Mouse (Mus musculus) hindbrain, postnatal 0 days (tissue): Measurements from ENCODE around the gene Gmip. TPM values are rescaled to one million over a fixed set of nuclear protein-coding genes. Genes with fewer than 3 reads are reported as not detected.

ENCODE experiments used
- ATAC-seq: fragments of 200-750 bp; cut with Nextera tagmentation; 2 replicates; pipeline ENCODE4 v1.8.0; 2017; ENCODE audit warnings: mild to moderate bottlenecking, moderate TSS enrichment, moderate library complexity
- DNase-seq: peaks from one replicate; pipeline ENCODE4 v3.0.0-alpha.2; 2015; ENCODE audit warnings: low spot score
- H3K27ac ChIP-seq: fragments of 300-500 bp; sonication (generic); 2 replicates; pipeline ENCODE4 v1.5.1; 2014; ENCODE audit warnings: mild to moderate bottlenecking
- H3K27me3 ChIP-seq: fragments of 300-500 bp; sonication (generic); 2 replicates; pipeline ENCODE4 v1.6.1; 2014; ENCODE audit warnings: low read length, mixed read lengths; ENCODE audit not compliant: insufficient read depth
- H3K36me3 ChIP-seq: fragments of 300-500 bp; sonication (generic); 2 replicates; pipeline ENCODE4 v1.6.1; 2014; ENCODE audit warnings: low read length, mixed read lengths; ENCODE audit not compliant: insufficient read depth
- H3K4me1 ChIP-seq: fragments of 300-500 bp; sonication (generic); 2 replicates; pipeline ENCODE4 v1.6.1; 2014; ENCODE audit warnings: antibody characterized with exemption, low read length, mixed read lengths; ENCODE audit not compliant: insufficient read depth
- H3K4me2 ChIP-seq: fragments of 300-500 bp; sonication (generic); 2 replicates; pipeline ENCODE4 v1.6.1; 2014; ENCODE audit warnings: low read depth, mild to moderate bottlenecking, low read length, moderate library complexity, mixed read lengths
- H3K4me3 ChIP-seq: fragments of 300-500 bp; sonication (generic); 2 replicates; pipeline ENCODE4 v1.5.1; 2014; ENCODE audit warnings: low read length
- H3K9ac ChIP-seq: fragments of 300-500 bp; sonication (generic); replicated peaks from 2 replicates; pipeline ENCODE4 v1.6.1; 2014; ENCODE audit warnings: mild to moderate bottlenecking, low read length, moderate library complexity, mixed read lengths
- H3K9me3 ChIP-seq: fragments of 300-500 bp; sonication (generic); 2 replicates; pipeline ENCODE4 v1.6.1; 2016; ENCODE audit warnings: low read length, mixed read lengths
- CTCF ChIP-seq: IDR thresholded peaks from 2 replicates; pipeline ENCODE4 v1.5.1; 2016; ENCODE audit warnings: antibody characterized with exemption, control low read depth, low read depth
- WGBS: fragments of 180-500 bp; shearing (Covaris S2); extraction: QIAGEN DNeasy Blood & Tissue Kit; methylation state at CpG from one replicate; pipeline ENCODE4 v1.1.7; 2014; 5-methylcytosine and 5-hydroxymethylcytosine counted together
- polyA plus RNA-seq: library from polyadenylated mRNA; unstranded; fragments of >200 nt; fragmentation: Nextera tagmentation; extraction: Ambion mirVana; gene quantifications from 2 replicates; pipeline ENCODE4 v1.2.1, GENCODE M21; 2015
- total RNA-seq: library from RNA; depleted of rRNA; stranded (reverse); fragments of >200 nt; gene quantifications from 2 replicates; pipeline ENCODE4 v1.2.3, GENCODE M21; 2014; rRNA removed

The Gmip gene
- 28.8 and 42.7 TPM in 2 replicates for total RNA-seq
- 23.6 and 27.9 TPM in 2 replicates for polyA plus RNA-seq

DNA sequence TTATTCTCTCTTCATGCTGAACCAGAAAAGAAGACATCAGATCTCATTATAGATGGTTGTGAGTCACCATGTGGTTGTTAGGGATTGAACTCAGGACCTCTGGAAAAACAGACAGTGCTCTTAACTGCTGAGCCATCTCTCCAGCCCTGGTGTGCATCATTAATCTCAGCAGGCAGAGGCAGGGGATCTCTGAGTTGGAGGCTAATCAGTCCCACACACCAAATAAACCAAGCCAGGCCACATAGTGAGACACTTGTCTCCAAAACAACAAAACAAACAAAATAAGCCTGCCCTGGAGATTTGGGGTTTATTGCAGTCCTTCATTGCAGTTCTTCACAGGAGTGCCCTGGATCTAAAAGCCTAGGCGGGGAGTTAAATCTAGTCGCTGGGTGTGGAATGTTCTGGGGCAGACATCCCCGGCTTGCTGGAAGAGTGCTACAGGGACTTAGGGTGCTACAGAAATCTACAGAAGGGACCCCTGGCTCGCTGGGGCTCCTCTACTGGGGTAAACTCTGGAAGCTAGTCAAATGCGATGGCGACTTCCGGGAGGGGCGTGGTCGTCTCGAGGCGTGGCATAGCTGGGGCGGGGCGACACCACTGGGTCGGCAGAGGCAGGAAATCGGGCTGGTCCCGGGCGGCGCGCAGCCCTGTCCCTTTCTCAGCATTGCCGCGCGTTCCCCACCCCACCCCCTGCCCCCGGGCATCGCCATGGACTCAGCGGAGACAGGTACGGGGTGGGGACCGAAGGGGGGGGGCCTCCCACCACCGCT lies at the start of gene Gmip:
Gene Gmip (plus strand): TSS at position 586 of the 770 bp plus-strand sequence.
- Histone ChIP-seq H3K9ac (peak within 1 kb of the TSS; percentile 58), H3K4me1 (no peaks in the 10 kb centered on the region), H3K4me2 (peak within 1 kb of the TSS; percentile 62), H3K4me3 (peak within 1 kb of the TSS; percentile 46), H3K9me3 (no peaks in the 10 kb centered on the region), H3K36me3 (peaks cover 43% of the 10 kb centered on the region), H3K27ac (peak within 1 kb of the TSS; percentile 52), H3K27me3 (no peaks in the 10 kb centered on the region)
- ATAC-seq (peak; percentile 50), DNase-seq (peak; percentile 71)
- no peak for TF ChIP-seq CTCF
- WGBS = 8% methylated on average over 28 of the region's 28 CpGs

- no peak for ATAC-seq
- no peak for TF ChIP-seq CTCF
- H3K9ac ChIP-seq = no peak overlapping the region
- H3K4me2 ChIP-seq = no peak overlapping the region
- H3K27me3 ChIP-seq = no peaks in the 10 kb centered on the region
- no peaks in the 10 kb centered on the region for H3K9me3 ChIP-seq
- no peak overlapping the region for H3K27ac ChIP-seq
- no peak for DNase-seq
- no peaks in the 10 kb centered on the region for H3K4me1 ChIP-seq
- H3K36me3 ChIP-seq = peaks cover 39% of the 10 kb centered on the region
- H3K4me3 ChIP-seq = no peak overlapping the region
- 88% methylated on average over 4 of the region's 4 CpGs for WGBS
These were observed 46.5 kb upstream of the Gmip start for GRCm38 (mm10) chr8:69761814-69762445.

DNA sequence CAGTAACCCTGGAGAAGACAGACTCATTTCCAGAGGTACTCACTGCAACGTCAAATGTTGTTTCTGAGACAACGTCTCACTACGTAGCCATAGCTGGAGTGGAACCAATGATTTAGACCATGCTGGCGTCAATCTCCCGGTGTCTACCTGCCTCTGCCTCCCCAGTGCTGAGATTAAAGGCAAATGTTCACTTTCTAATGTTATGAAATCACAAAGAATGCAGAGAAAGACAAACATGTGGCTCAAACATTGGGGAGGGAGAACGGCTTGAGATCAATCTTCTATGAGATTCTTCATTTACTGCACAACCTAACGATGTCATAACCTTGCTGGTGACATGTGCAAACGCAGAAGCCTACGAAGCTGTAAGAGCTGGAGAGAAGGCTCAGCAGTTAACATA lies 37.3 kb upstream of the Gmip start:
- DNase-seq (no peak), ATAC-seq (no peak)
- Histone ChIP-seq H3K27ac (no peak overlapping the region), H3K4me1 (peaks cover 8% of the 10 kb centered on the region), H3K4me3 (no peak overlapping the region), H3K27me3 (no peaks in the 10 kb centered on the region), H3K9ac (no peak overlapping the region), H3K4me2 (no peak overlapping the region), H3K9me3 (no peaks in the 10 kb centered on the region), H3K36me3 (peaks cover 17% of the 10 kb centered on the region)
- WGBS = 86% methylated on average over 9 of the region's 9 CpGs
- TF ChIP-seq CTCF = no peak

DNA sequence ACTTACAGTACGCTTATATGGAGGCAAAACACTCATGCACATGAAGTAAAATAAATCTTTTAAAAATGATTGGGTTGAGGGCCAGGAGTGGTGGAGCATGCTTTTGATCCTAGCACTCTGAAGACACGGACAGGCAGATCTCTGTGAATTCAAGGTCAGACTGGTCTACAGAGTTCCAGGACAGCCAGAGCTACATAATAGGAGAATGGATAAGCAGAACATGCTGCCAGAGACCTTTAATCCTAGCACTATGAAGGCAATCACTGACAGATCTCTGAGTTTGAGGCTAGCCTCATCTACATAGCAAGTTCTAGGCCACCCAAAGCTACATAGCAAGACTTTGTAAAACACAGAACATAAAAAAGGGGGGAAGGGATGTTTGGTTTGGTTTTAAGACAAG lies 36.4 kb upstream of the Gmip start:
- Histone ChIP-seq H3K4me2 (no peak overlapping the region), H3K4me3 (no peak overlapping the region), H3K27ac (no peak overlapping the region), H3K4me1 (peaks cover 8% of the 10 kb centered on the region), H3K27me3 (no peaks in the 10 kb centered on the region), H3K9me3 (no peaks in the 10 kb centered on the region), H3K9ac (no peak overlapping the region), H3K36me3 (peaks cover 8% of the 10 kb centered on the region; the same call in 1 of the 2 replicates)
- ATAC-seq = no peak
- TF ChIP-seq CTCF = no peak
- no peak for DNase-seq
- WGBS = 89% methylated on average over 2 of the region's 2 CpGs

- no peaks in the 10 kb centered on the region for H3K36me3 ChIP-seq
- H3K4me1 ChIP-seq = peaks cover 8% of the 10 kb centered on the region
- no peaks in the 10 kb centered on the region for H3K27me3 ChIP-seq
- peak within 1 kb of the TSS; percentile 69 for H3K4me2 ChIP-seq
- no peak for TF ChIP-seq CTCF
- peak within 1 kb of the TSS; percentile 90 for H3K9ac ChIP-seq
- ATAC-seq = peak; percentile 99
- no peaks in the 10 kb centered on the region for H3K9me3 ChIP-seq
- WGBS = 0% methylated on average over 41 of the region's 41 CpGs
- peak within 1 kb of the TSS; percentile 100 for H3K27ac ChIP-seq
- H3K4me3 ChIP-seq = peak within 1 kb of the TSS; percentile 83
- DNase-seq = peak; percentile 98
These were observed 33.9 kb upstream of the Gmip start, which contains the start of gene Gm20422 for GRCm38 (mm10) chr8:69774503-69775148. Gm20422 (minus strand) TSS chr8:69774886.

- H3K9me3 ChIP-seq = no peaks in the 10 kb centered on the region
- peak overlapping the region; percentile 100 for H3K27ac ChIP-seq
- ATAC-seq = no peak; the same call in 1 of the 2 replicates
These were observed 33.3 kb upstream of the Gmip start for GRCm38 (mm10) chr8:69775149-69775534.

More at GRCm38 (mm10) chr8:69775149-69775534, 33.3 kb upstream of the Gmip start:
- DNase-seq = no peak
- peak overlapping the region; percentile 41 for H3K4me2 ChIP-seq
- peaks cover 8% of the 10 kb centered on the region for H3K4me1 ChIP-seq
- no peak for TF ChIP-seq CTCF
- no peaks in the 10 kb centered on the region for H3K36me3 ChIP-seq
- H3K9ac ChIP-seq = peak overlapping the region; percentile 90
- peak overlapping the region; percentile 83 for H3K4me3 ChIP-seq
- 69% methylated on average over 2 of the region's 2 CpGs for whole genome bisulfite sequencing
- H3K27me3 ChIP-seq = no peaks in the 10 kb centered on the region
